Mouse (Mus musculus): ENCODE measurements at regions not wholly inside any gene's neighbourhood (a gene's known extent, or its start where the extent isn't known, plus 50 kb on each side); places are given as distances from the start of the nearest gene placed in this dataset.

GRCm38 (mm10) chr4:12474981-12475568 is 303.3 kb upstream of the Fam92a start:
- DNase-seq (ENCODE audit: extremely low read depth): no peak
- no peak for TF ChIP-seq NELFE (IDR thresholded peaks at IDR 0.05; ENCODE audit: low read depth, low read length)
- TF ChIP-seq MAZ (IDR thresholded peaks at IDR 0.05; ENCODE audit: low read depth, low read length): no peak
- TF ChIP-seq MYC (IDR thresholded peaks at IDR 0.05; ENCODE audit: low read depth, low read length): no peak
- TF ChIP-seq USF1 (IDR thresholded peaks at IDR 0.05; ENCODE audit: low read depth, low read length): no peak
- TF ChIP-seq RAD21 (IDR thresholded peaks at IDR 0.05; ENCODE audit: low read depth, low read length): no peak
- no peak for TF ChIP-seq ZMIZ1 (IDR thresholded peaks at IDR 0.05; ENCODE audit: low read depth, low read length)
- TF ChIP-seq HCFC1 (IDR thresholded peaks at IDR 0.05; ENCODE audit: low read depth, low read length): no peak
- dilution Hi-C loops (cut with MboI; ENCODE audit: extremely low pct_ligation_motif_present, extremely low pct_unique_long_range_greater_than_20kb, low sequenced_read_pairs): no loop called here
- in situ Hi-C loops (cut with MboI; ENCODE audit: low pct_ligation_motif_present, low pct_unique_long_range_greater_than_20kb, low sequenced_read_pairs): no loop called here
- H3K27me3 ChIP-seq (replicated peaks): no peaks in the 10 kb centered on the region
- no peak overlapping the region for H3K4me2 ChIP-seq (ENCODE audit: insufficient read depth, low read depth, poor library complexity, severe bottlenecking)
- H3K36me3 ChIP-seq (replicated peaks in 1 of 2; ENCODE audit: control insufficient read depth in 1 of 2, insufficient read depth in 1 of 2, low read length in 1 of 2): no peaks in the 10 kb centered on the region
- no peaks in the 10 kb centered on the region for H3K9me3 ChIP-seq (replicated peaks; ENCODE audit: low read length)
- H3K27ac ChIP-seq (ENCODE audit: insufficient read depth, low read depth): no peak overlapping the region
- H3K4me3 ChIP-seq (replicated peaks in 1 of 3; ENCODE audit: low read depth in 2 of 3, low read length in 2 of 3, poor library complexity in 1 of 3): no peak overlapping the region
- H3K4me1 ChIP-seq (ENCODE audit: control insufficient read depth in 1 of 2, insufficient read depth in 2 of 2): no peaks in the 10 kb centered on the region
- no peak overlapping the region for H3K9ac ChIP-seq (ENCODE audit: insufficient read depth, low read depth)
- no peaks in the 10 kb centered on the region for H3K79me2 ChIP-seq (replicated peaks; ENCODE audit: control insufficient read depth, extremely low read depth, insufficient read depth, poor library complexity, severe bottlenecking)

GRCm38 (mm10) chr4:12474421-12474820 is 302.6 kb upstream of the Fam92a start:
- TF ChIP-seq MEF2A (IDR thresholded peaks at IDR 0.05; ENCODE audit: borderline replicate concordance, low read depth, low read length): no peak
- no peak for TF ChIP-seq CHD1 (IDR thresholded peaks at IDR 0.05; ENCODE audit: low read depth, low read length)
- no peak for TF ChIP-seq E2F4 (IDR thresholded peaks at IDR 0.05; ENCODE audit: insufficient replicate concordance, low read depth, low read length)
- no peak for TF ChIP-seq ETS1 (conservative IDR thresholded peaks at IDR 0.05; ENCODE audit: low read depth, low read length)
- TF ChIP-seq NELFE (IDR thresholded peaks at IDR 0.05; ENCODE audit: low read depth, low read length): no peak
- no peak for TF ChIP-seq ZMIZ1 (IDR thresholded peaks at IDR 0.05; ENCODE audit: low read depth, low read length)
- TF ChIP-seq UBTF (IDR thresholded peaks at IDR 0.05; ENCODE audit: low read depth, low read length): no peak
- no peak for TF ChIP-seq SMC3 (IDR thresholded peaks at IDR 0.05; ENCODE audit: low read depth, low read length)
- no peak for TF ChIP-seq EP300 (IDR thresholded peaks at IDR 0.05; ENCODE audit: low read length)
- no peak for TF ChIP-seq BHLHE40 (IDR thresholded peaks at IDR 0.05; ENCODE audit: low read depth, low read length)
- TF ChIP-seq GABPA (IDR thresholded peaks at IDR 0.05; ENCODE audit: insufficient replicate concordance, low read depth, low read length): no peak
- no peak for TF ChIP-seq KAT2A (IDR thresholded peaks at IDR 0.05; ENCODE audit: insufficient replicate concordance, low read length)
- TF ChIP-seq NRF1 (IDR thresholded peaks at IDR 0.05; ENCODE audit: low read depth, low read length): no peak
- TF ChIP-seq IRF4 (IDR thresholded peaks at IDR 0.05; ENCODE audit: low read depth, low read length): no peak
- TF ChIP-seq RAD21 (IDR thresholded peaks at IDR 0.05; ENCODE audit: low read depth, low read length): no peak
- dilution Hi-C loops (cut with MboI; ENCODE audit: extremely low pct_ligation_motif_present, extremely low pct_unique_long_range_greater_than_20kb, low sequenced_read_pairs): no loop called here

More at GRCm38 (mm10) chr4:12474421-12474820, 302.6 kb upstream of the Fam92a start:
- Histone ChIP-seq H3K9me3 (replicated peaks; ENCODE audit: low read length) (no peaks in the 10 kb centered on the region), H3K27ac (ENCODE audit: insufficient read depth, low read depth) (no peak overlapping the region), H3K4me3 (replicated peaks in 1 of 3; ENCODE audit: low read depth in 2 of 3, low read length in 2 of 3, poor library complexity in 1 of 3) (no peak overlapping the region), H3K4me2 (ENCODE audit: insufficient read depth, low read depth, poor library complexity, severe bottlenecking) (no peak overlapping the region), H3K4me1 (ENCODE audit: control insufficient read depth in 1 of 2, insufficient read depth in 2 of 2) (no peaks in the 10 kb centered on the region), H3K9ac (ENCODE audit: insufficient read depth, low read depth) (no peak overlapping the region), H3K36me3 (replicated peaks in 1 of 2; ENCODE audit: control insufficient read depth in 1 of 2, insufficient read depth in 1 of 2, low read length in 1 of 2) (no peaks in the 10 kb centered on the region), H3K79me2 (replicated peaks; ENCODE audit: control insufficient read depth, extremely low read depth, insufficient read depth, poor library complexity, severe bottlenecking) (no peaks in the 10 kb centered on the region), H3K27me3 (replicated peaks) (no peaks in the 10 kb centered on the region)
- in situ Hi-C loops (cut with MboI; ENCODE audit: low pct_ligation_motif_present, low pct_unique_long_range_greater_than_20kb, low sequenced_read_pairs): no loop called here
- no peak for DNase-seq (ENCODE audit: extremely low read depth)
